Mouse (Mus musculus): Measurements from ENCODE around the gene Fgd6. TPM values are rescaled to one million over a fixed set of nuclear protein-coding genes. Genes with fewer than 3 reads are reported as not detected.

The Fgd6 gene
- polyA plus RNA-seq, 1 experiment: not detected

GRCm38 (mm10) chr10:94147756-94148531 is 112.1 kb downstream of the Fgd6 start, which contains the start of gene Nr2c1:
TSS of gene Nr2c1 (plus strand) at chr10:94148023.
- Histone ChIP-seq H3K4me1 (ENCODE audit: control insufficient read depth, insufficient read depth, low read length) (no peaks in the 10 kb centered on the region), H3K4me3 (ENCODE audit: insufficient read depth, low read depth, low read length) (peak within 1 kb of the TSS; percentile 59), H3K27ac (ENCODE audit: insufficient read depth, low read depth, low read length) (peak within 1 kb of the TSS; percentile 22)
- TF ChIP-seq POLR2A (IDR thresholded peaks at IDR 0.05; ENCODE audit: insufficient read depth, low read depth, low read length): peak; percentile 38; the same call in 1 of the 2 replicates
- TF ChIP-seq CTCF (IDR thresholded peaks at IDR 0.05; ENCODE audit: insufficient read depth, low read depth, low read length): peak; percentile 75
- WGBS: under 1% methylated on average over 64 of the region's 64 CpGs

GRCm38 (mm10) chr10:94151488-94151887 is 115.7 kb downstream of the Fgd6 start:
- Histone ChIP-seq H3K27ac (ENCODE audit: insufficient read depth, low read depth, low read length) (no peak overlapping the region), H3K4me3 (ENCODE audit: insufficient read depth, low read depth, low read length) (no peak overlapping the region), H3K4me1 (ENCODE audit: control insufficient read depth, insufficient read depth, low read length) (no peaks in the 10 kb centered on the region)
- no peak for TF ChIP-seq CTCF (IDR thresholded peaks at IDR 0.05; ENCODE audit: insufficient read depth, low read depth, low read length)
- TF ChIP-seq POLR2A (IDR thresholded peaks at IDR 0.05; ENCODE audit: insufficient read depth, low read depth, low read length): no peak
- 78% methylated on average over 4 of the region's 4 CpGs for WGBS

GRCm38 (mm10) chr10:94153841-94154240 is 118.0 kb downstream of the Fgd6 start:
- no peak overlapping the region for H3K4me3 ChIP-seq (ENCODE audit: insufficient read depth, low read depth, low read length)
- no peak overlapping the region for H3K27ac ChIP-seq (ENCODE audit: insufficient read depth, low read depth, low read length)
- TF ChIP-seq POLR2A (IDR thresholded peaks at IDR 0.05; ENCODE audit: insufficient read depth, low read depth, low read length) (no peak), CTCF (IDR thresholded peaks at IDR 0.05; ENCODE audit: insufficient read depth, low read depth, low read length) (no peak)
- no peaks in the 10 kb centered on the region for H3K4me1 ChIP-seq (ENCODE audit: control insufficient read depth, insufficient read depth, low read length)

GRCm38 (mm10) chr10:94158962-94159361 is 123.2 kb downstream of the Fgd6 start:
- no peak overlapping the region for H3K4me3 ChIP-seq (ENCODE audit: insufficient read depth, low read depth, low read length)
- TF ChIP-seq CTCF (IDR thresholded peaks at IDR 0.05; ENCODE audit: insufficient read depth, low read depth, low read length): no peak
- TF ChIP-seq POLR2A (IDR thresholded peaks at IDR 0.05; ENCODE audit: insufficient read depth, low read depth, low read length): no peak
- H3K4me1 ChIP-seq (ENCODE audit: control insufficient read depth, insufficient read depth, low read length): no peaks in the 10 kb centered on the region
- WGBS: 90% methylated on average over 6 of the region's 6 CpGs
- H3K27ac ChIP-seq (ENCODE audit: insufficient read depth, low read depth, low read length): no peak overlapping the region

- no peak for TF ChIP-seq POLR2A (IDR thresholded peaks at IDR 0.05; ENCODE audit: insufficient read depth, low read depth, low read length)
- no peak for TF ChIP-seq CTCF (IDR thresholded peaks at IDR 0.05; ENCODE audit: insufficient read depth, low read depth, low read length)
- WGBS: 96% methylated on average over 4 of the region's 4 CpGs
- no peak overlapping the region for H3K27ac ChIP-seq (ENCODE audit: insufficient read depth, low read depth, low read length)
Observed at GRCm38 (mm10) chr10:94159406-94159805, 123.6 kb downstream of the Fgd6 start.

GRCm38 (mm10) chr10:94161051-94161765 is 125.4 kb downstream of the Fgd6 start:
- no peaks in the 10 kb centered on the region for H3K4me1 ChIP-seq (ENCODE audit: control insufficient read depth, insufficient read depth, low read length)
- no peak overlapping the region for H3K27ac ChIP-seq (ENCODE audit: insufficient read depth, low read depth, low read length)
- 95% methylated on average over 5 of the region's 5 CpGs for WGBS
- TF ChIP-seq POLR2A (IDR thresholded peaks at IDR 0.05; ENCODE audit: insufficient read depth, low read depth, low read length) (no peak), CTCF (IDR thresholded peaks at IDR 0.05; ENCODE audit: insufficient read depth, low read depth, low read length) (no peak)
- no peak overlapping the region for H3K4me3 ChIP-seq (ENCODE audit: insufficient read depth, low read depth, low read length)

More at GRCm38 (mm10) chr10:94159406-94159805, 123.6 kb downstream of the Fgd6 start:
- Histone ChIP-seq H3K4me3 (ENCODE audit: insufficient read depth, low read depth, low read length) (no peak overlapping the region), H3K4me1 (ENCODE audit: control insufficient read depth, insufficient read depth, low read length) (no peaks in the 10 kb centered on the region)

GRCm38 (mm10) chr10:94162031-94162430 is 126.2 kb downstream of the Fgd6 start:
- 97% methylated on average over 7 of the region's 7 CpGs for WGBS
- H3K4me1 ChIP-seq (ENCODE audit: control insufficient read depth, insufficient read depth, low read length): no peaks in the 10 kb centered on the region
- no peak overlapping the region for H3K27ac ChIP-seq (ENCODE audit: insufficient read depth, low read depth, low read length)
- no peak for TF ChIP-seq CTCF (IDR thresholded peaks at IDR 0.05; ENCODE audit: insufficient read depth, low read depth, low read length)
- TF ChIP-seq POLR2A (IDR thresholded peaks at IDR 0.05; ENCODE audit: insufficient read depth, low read depth, low read length): no peak
- H3K4me3 ChIP-seq (ENCODE audit: insufficient read depth, low read depth, low read length): no peak overlapping the region

- Histone ChIP-seq H3K4me3 (ENCODE audit: insufficient read depth, low read depth, low read length) (no peak overlapping the region), H3K4me1 (ENCODE audit: control insufficient read depth, insufficient read depth, low read length) (no peaks in the 10 kb centered on the region), H3K27ac (ENCODE audit: insufficient read depth, low read depth, low read length) (no peak overlapping the region)
- TF ChIP-seq POLR2A (IDR thresholded peaks at IDR 0.05; ENCODE audit: insufficient read depth, low read depth, low read length) (no peak), CTCF (IDR thresholded peaks at IDR 0.05; ENCODE audit: insufficient read depth, low read depth, low read length) (no peak)
- WGBS: 88% methylated on average over 5 of the region's 5 CpGs
Observed at GRCm38 (mm10) chr10:94164104-94164845, 128.5 kb downstream of the Fgd6 start.
